Mouse (Mus musculus): ENCODE data around the gene Lepr.

- TF ChIP-seq GATA1 (IDR thresholded peaks at IDR 0.05; ENCODE audit: borderline replicate concordance, low read length): no peak
- no peak for TF ChIP-seq FLI1 (IDR thresholded peaks at IDR 0.05; ENCODE audit: low read length)
Measured at GRCm38 (mm10) chr4:101669161-101669560, 48.0 kb upstream of the Lepr start.

Measured in megakaryocyte, embryonic 14.5 days (primary cell).